Mouse (Mus musculus) G1E (cell line): ENCODE data around the gene Ccnq.

Experiments
- CTCF ChIP-seq: IDR thresholded peaks from 2 replicates; pipeline ENCODE4 v1.5.1; 2012; ENCODE audit warnings: low read depth, low read length, inconsistent platforms, mixed read lengths
- TAL1 ChIP-seq: conservative IDR thresholded peaks from 2 replicates; pipeline ENCODE4 v1.6.1; 2012; ENCODE audit warnings: low read depth, low read length, inconsistent platforms, mixed read lengths

DNA sequence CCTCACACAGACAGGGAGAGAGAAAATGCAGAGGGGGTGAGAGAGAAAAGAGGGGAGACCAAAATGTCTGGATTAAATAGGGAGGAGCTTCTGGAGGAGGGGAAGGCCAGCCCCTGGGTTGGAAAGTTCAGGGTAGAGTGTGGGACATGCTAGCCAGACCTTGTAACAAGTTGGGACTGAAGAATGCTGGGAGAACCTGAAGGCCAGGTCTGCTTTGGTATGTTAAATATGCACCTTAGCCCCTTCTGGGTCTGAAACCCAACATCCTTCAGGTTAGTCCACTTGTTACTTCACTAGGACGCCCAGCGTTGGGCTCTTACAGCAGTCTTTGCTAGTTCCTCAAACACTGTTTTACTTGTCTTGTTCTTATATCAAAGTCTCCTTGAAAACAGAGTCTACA lies 30.1 kb downstream of the Ccnq start:
- no peak for TF ChIP-seq CTCF
- no peak for TF ChIP-seq TAL1
